Mouse (Mus musculus) forebrain, embryonic 11.5 days (tissue): ENCODE results near the gene Hoxc6. TPM values are rescaled to one million over a fixed set of nuclear protein-coding genes. Genes with fewer than 3 reads are reported as not detected.

ENCODE experiments used
- ATAC-seq: fragments of 200-750 bp; cut with Nextera tagmentation; replicated peaks from 2 replicates; pipeline ENCODE4 v1.8.0; 2017; ENCODE audit warnings: moderate TSS enrichment; ENCODE audit not compliant: low FRiP score
- DNase-seq: peaks from one replicate; pipeline ENCODE4 v3.0.0-alpha.2; 2017; ENCODE audit warnings: low spot score
- H3K27ac ChIP-seq: fragments of 300-500 bp; sonication (generic); 2 replicates; pipeline ENCODE4 v1.5.1; 2014; ENCODE audit warnings: low read depth, low read length
- H3K27me3 ChIP-seq: fragments of 300-500 bp; sonication (generic); 2 replicates; pipeline ENCODE4 v1.6.1; 2014; ENCODE audit warnings: mild to moderate bottlenecking, low read length, mixed read lengths; ENCODE audit not compliant: control insufficient read depth, insufficient read depth
- H3K36me3 ChIP-seq: fragments of 300-500 bp; sonication (generic); 2 replicates; pipeline ENCODE4 v1.6.1; 2014; ENCODE audit warnings: mild to moderate bottlenecking, low read length, moderate library complexity, mixed read lengths; ENCODE audit not compliant: control insufficient read depth, insufficient read depth
- H3K4me1 ChIP-seq: fragments of 300-500 bp; sonication (generic); replicated peaks from 2 replicates; pipeline ENCODE4 v1.6.1; 2014; ENCODE audit warnings: low read length, mixed read lengths; ENCODE audit not compliant: control insufficient read depth, insufficient read depth
- H3K4me2 ChIP-seq: fragments of 300-500 bp; sonication (generic); 2 replicates; pipeline ENCODE4 v1.6.1; 2014; ENCODE audit warnings: low read depth, mild to moderate bottlenecking, low read length, moderate library complexity, mixed read lengths; ENCODE audit not compliant: severe bottlenecking
- H3K4me3 ChIP-seq: fragments of 300-500 bp; sonication (generic); 2 replicates; pipeline ENCODE4 v1.5.1; 2014; ENCODE audit warnings: low read depth, low read length
- H3K9ac ChIP-seq: fragments of 300-500 bp; sonication (generic); 2 replicates; pipeline ENCODE4 v1.6.1; 2014; ENCODE audit warnings: low read length
- H3K9me3 ChIP-seq: fragments of 300-500 bp; sonication (generic); 2 replicates; pipeline ENCODE4 v1.6.1; 2016; ENCODE audit warnings: low read length, mixed read lengths; ENCODE audit not compliant: control insufficient read depth
- WGBS: fragments of 180-500 bp; shearing (Covaris S2); extraction: QIAGEN DNeasy Blood & Tissue Kit; methylation state at CpG from one replicate; pipeline ENCODE4 v1.1.7; 2014; 5-methylcytosine and 5-hydroxymethylcytosine counted together
- polyA plus RNA-seq: library from polyadenylated mRNA; unstranded; fragments of >200 nt; fragmentation: Nextera tagmentation; extraction: Ambion mirVana; gene quantifications from 2 replicates; pipeline ENCODE4 v1.2.1, GENCODE M21; 2014

Gene Hoxc6
- polyA plus RNA-seq, 1 experiment from 2014 or later, result not detected

GRCm38 (mm10) chr15:102975034-102975433, 23.0 kb upstream of the Hoxc6 start:
- Histone ChIP-seq H3K4me3 (no peak overlapping the region), H3K9me3 (no peaks in the 10 kb centered on the region), H3K27ac (no peak overlapping the region), H3K36me3 (no peaks in the 10 kb centered on the region), H3K4me2 (no peak overlapping the region), H3K4me1 (no peaks in the 10 kb centered on the region), H3K27me3 (peaks cover 97% of the 10 kb centered on the region), H3K9ac (no peak overlapping the region)
- DNase-seq, result no peak
- 3% methylated on average over 7 of the region's 7 CpGs for WGBS
- ATAC-seq, result no peak

- ATAC-seq, result no peak
- Histone ChIP-seq H3K4me2 (no peak overlapping the region), H3K27ac (no peak overlapping the region), H3K27me3 (peaks cover 97% of the 10 kb centered on the region), H3K9me3 (no peaks in the 10 kb centered on the region), H3K4me3 (no peak overlapping the region), H3K9ac (no peak overlapping the region), H3K36me3 (no peaks in the 10 kb centered on the region), H3K4me1 (no peaks in the 10 kb centered on the region)
- WGBS, result under 1% methylated on average over 21 of the region's 21 CpGs
- no peak for DNase-seq
These were observed 22.4 kb upstream of the Hoxc6 start for GRCm38 (mm10) chr15:102975688-102976111.

- 2% methylated on average over 11 of the region's 20 CpGs for WGBS
- no peaks in the 10 kb centered on the region for H3K36me3 ChIP-seq
- peaks cover 97% of the 10 kb centered on the region for H3K27me3 ChIP-seq
- H3K9me3 ChIP-seq, result no peaks in the 10 kb centered on the region
- ATAC-seq, result no peak
- no peak for DNase-seq
- H3K9ac ChIP-seq, result no peak within 1 kb of the TSS
- no peak within 1 kb of the TSS for H3K27ac ChIP-seq
- H3K4me3 ChIP-seq, result no peak within 1 kb of the TSS
- no peak within 1 kb of the TSS for H3K4me2 ChIP-seq
- no peaks in the 10 kb centered on the region for H3K4me1 ChIP-seq
These were observed 21.9 kb upstream of the Hoxc6 start, which contains the start of gene Hoxc9 for GRCm38 (mm10) chr15:102976171-102976570. Gene Hoxc9, plus strand, starts transcription at chr15:102976439.

GRCm38 (mm10) chr15:102976631-102977422, 21.2 kb upstream of the Hoxc6 start:
- Histone ChIP-seq H3K9me3 (no peaks in the 10 kb centered on the region), H3K4me3 (no peak overlapping the region), H3K9ac (no peak overlapping the region), H3K27me3 (peaks cover 97% of the 10 kb centered on the region), H3K36me3 (no peaks in the 10 kb centered on the region), H3K27ac (no peak overlapping the region), H3K4me2 (no peak overlapping the region), H3K4me1 (peaks cover 2% of the 10 kb centered on the region; the same call in 1 of the 2 replicates)
- ATAC-seq (no peak), DNase-seq (no peak)
- under 1% methylated on average over 37 of the region's 37 CpGs for WGBS

DNA sequence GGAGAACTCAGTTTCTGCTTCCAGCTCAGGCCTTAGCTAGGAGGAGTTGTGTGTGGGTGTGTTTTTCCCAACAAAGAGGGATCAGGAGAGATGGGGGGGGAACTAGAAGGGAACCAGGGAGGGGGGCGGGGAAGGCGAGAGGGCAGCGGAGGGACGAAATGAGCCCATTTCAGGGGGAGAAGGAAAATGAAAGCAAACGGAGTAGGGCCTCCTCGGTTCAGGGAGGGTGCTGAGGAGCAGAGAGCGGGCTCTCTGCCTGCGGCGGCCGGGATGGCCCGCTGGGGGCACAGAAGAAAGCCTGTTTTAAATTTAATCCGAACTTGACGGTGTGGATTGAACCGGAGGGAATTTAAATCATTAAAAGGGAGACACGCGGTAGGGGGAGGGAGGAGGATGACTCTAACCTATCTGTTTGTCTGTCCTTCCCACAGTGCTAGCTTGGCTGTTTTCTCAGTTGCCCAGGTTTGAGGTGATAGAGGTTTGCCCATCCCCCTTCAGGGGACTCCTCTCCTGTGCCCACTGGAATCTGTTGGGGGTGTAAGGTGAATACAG, 20.6 kb upstream of the Hoxc6 start:
- Histone ChIP-seq H3K27ac (no peak overlapping the region), H3K4me1 (peaks cover 2% of the 10 kb centered on the region; the same call in 1 of the 2 replicates), H3K27me3 (peaks cover 97% of the 10 kb centered on the region), H3K4me2 (no peak overlapping the region), H3K36me3 (no peaks in the 10 kb centered on the region), H3K9ac (no peak overlapping the region), H3K4me3 (no peak overlapping the region), H3K9me3 (no peaks in the 10 kb centered on the region)
- DNase-seq (no peak), ATAC-seq (no peak)
- WGBS, result 1% methylated on average over 16 of the region's 16 CpGs

DNA sequence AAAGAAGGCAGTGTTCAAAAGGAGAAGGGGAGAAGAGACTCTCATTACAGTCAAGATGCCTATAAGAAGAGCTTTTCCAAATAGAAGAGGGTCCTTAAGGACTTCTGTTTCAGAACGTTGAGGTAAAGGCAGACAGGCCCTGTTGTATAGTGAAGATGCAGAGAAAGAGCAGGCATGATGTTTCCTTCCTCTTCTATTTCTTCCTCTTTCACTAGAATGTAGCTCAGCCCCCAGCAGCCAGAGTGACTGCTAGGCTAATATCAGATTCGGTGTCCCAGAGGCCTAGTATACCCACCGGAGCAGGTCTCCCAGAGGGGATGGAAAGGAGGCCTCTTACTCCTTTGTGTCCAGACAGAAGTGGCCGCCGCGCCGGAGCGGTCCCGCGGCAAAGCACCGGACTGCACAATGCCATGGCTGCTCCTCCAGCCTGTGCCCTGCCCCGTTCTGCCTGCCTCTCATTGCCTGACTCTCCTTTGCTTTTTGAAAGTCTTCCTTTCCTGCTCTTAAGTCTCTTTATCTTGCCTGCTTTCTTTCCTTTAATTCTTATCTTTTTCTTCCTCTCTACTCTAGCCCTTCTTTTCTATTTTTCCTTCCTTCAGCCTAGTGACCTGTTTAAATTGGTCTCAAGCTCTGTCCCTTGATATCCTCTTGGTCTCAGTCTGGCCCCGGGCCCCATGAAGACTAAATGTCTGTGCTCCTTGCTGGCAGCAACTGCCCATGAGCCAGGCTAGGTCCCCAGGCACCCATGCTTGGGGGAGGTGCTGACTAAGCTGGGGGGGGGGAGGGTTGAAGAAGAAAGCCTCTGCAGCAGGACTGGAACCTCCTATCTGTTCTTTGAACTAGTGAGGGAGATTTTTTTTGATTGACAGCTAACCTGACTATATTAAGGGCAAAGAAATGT, 19.2 kb upstream of the Hoxc6 start:
- DNase-seq (no peak), ATAC-seq (no peak)
- no peaks in the 10 kb centered on the region for H3K36me3 ChIP-seq
- no peak overlapping the region for H3K27ac ChIP-seq
- no peak overlapping the region for H3K4me3 ChIP-seq
- no peaks in the 10 kb centered on the region for H3K9me3 ChIP-seq
- no peak overlapping the region for H3K9ac ChIP-seq
- peaks cover 2% of the 10 kb centered on the region; the same call in 1 of the 2 replicates for H3K4me1 ChIP-seq
- WGBS, result 1% methylated on average over 13 of the region's 13 CpGs
- no peak overlapping the region for H3K4me2 ChIP-seq
- peaks cover 97% of the 10 kb centered on the region for H3K27me3 ChIP-seq

GRCm38 (mm10) chr15:102979936-102980335, 18.1 kb upstream of the Hoxc6 start:
- no peak overlapping the region for H3K4me3 ChIP-seq
- H3K4me1 ChIP-seq, result peaks cover 2% of the 10 kb centered on the region; the same call in 1 of the 2 replicates
- ATAC-seq (no peak), DNase-seq (no peak)
- no peak overlapping the region for H3K4me2 ChIP-seq
- no peaks in the 10 kb centered on the region for H3K9me3 ChIP-seq
- no peak overlapping the region for H3K27ac ChIP-seq
- no peaks in the 10 kb centered on the region for H3K36me3 ChIP-seq
- peaks cover 99% of the 10 kb centered on the region for H3K27me3 ChIP-seq
- no peak overlapping the region for H3K9ac ChIP-seq
- 0% methylated on average over 1 of the region's 1 CpGs for WGBS

- H3K9ac ChIP-seq, result no peak overlapping the region
- H3K4me2 ChIP-seq, result no peak overlapping the region
- ATAC-seq (no peak), DNase-seq (no peak)
- H3K4me3 ChIP-seq, result no peak overlapping the region
- no peak overlapping the region for H3K27ac ChIP-seq
- no peaks in the 10 kb centered on the region for H3K36me3 ChIP-seq
- peaks cover 99% of the 10 kb centered on the region for H3K27me3 ChIP-seq
- H3K4me1 ChIP-seq, result peaks cover 2% of the 10 kb centered on the region; the same call in 1 of the 2 replicates
- 3% methylated on average over 11 of the region's 11 CpGs for WGBS
- no peaks in the 10 kb centered on the region for H3K9me3 ChIP-seq
These were observed 17.7 kb upstream of the Hoxc6 start for GRCm38 (mm10) chr15:102980352-102980751.
